Mouse (Mus musculus) liver, embryonic 14.5 days (tissue): ENCODE measurements around the gene Nhs. TPM values are rescaled to one million over a fixed set of nuclear protein-coding genes. Genes with fewer than 3 reads are reported as not detected.

ENCODE experiments used
- ATAC-seq: fragments of 200-750 bp; cut with Nextera tagmentation; 2 replicates; pipeline ENCODE4 v1.8.0; 2017; ENCODE audit warnings: moderate number of reproducible peaks, mild to moderate bottlenecking, moderate library complexity; ENCODE audit not compliant: insufficient read depth
- DNase-seq, 3 experiments: peaks; one replicate each; pipeline ENCODE4 v3.0.0-alpha.2; 2012 to 2013; ENCODE audit warnings: low read depth in 3 of 3, low spot score in 3 of 3
- H3K27ac ChIP-seq: fragments of 300-500 bp; sonication (generic); 2 replicates; pipeline ENCODE4 v1.5.1; 2014; ENCODE audit warnings: moderate library complexity, mild to moderate bottlenecking, control low read depth, inconsistent platforms
- H3K27me3 ChIP-seq: fragments of 300-500 bp; sonication (generic); 2 replicates; pipeline ENCODE4 v1.6.1; 2014; ENCODE audit warnings: mild to moderate bottlenecking, low read length, moderate library complexity; ENCODE audit not compliant: control insufficient read depth, insufficient read depth
- H3K36me3 ChIP-seq: fragments of 300-500 bp; sonication (generic); replicated peaks from 2 replicates; pipeline ENCODE4 v1.6.1; 2014; ENCODE audit warnings: low read depth; ENCODE audit not compliant: control insufficient read depth, insufficient read depth
- H3K4me1 ChIP-seq, 2 experiments: fragments of 200-500 bp in 1 of 2; fragments of 300-500 bp in 1 of 2; sonication (generic) in 1 of 2; replicated peaks; 2 replicates each; pipeline ENCODE4 v1.6.1; 2012 to 2014; ENCODE audit warnings: antibody characterized with exemption in 1 of 2, inconsistent platforms in 1 of 2, low read length in 1 of 2; ENCODE audit not compliant: control insufficient read depth in 2 of 2, insufficient read depth in 2 of 2
- H3K4me2 ChIP-seq: fragments of 300-500 bp; sonication (generic); 2 replicates; pipeline ENCODE4 v1.6.1; 2014; ENCODE audit warnings: low read depth, mild to moderate bottlenecking, control low read depth, moderate library complexity
- H3K4me3 ChIP-seq, 2 experiments: fragments of 200-500 bp in 1 of 2; fragments of 300-500 bp in 1 of 2; sonication (generic) in 1 of 2; 2 replicates each; pipeline ENCODE4 v1.5.1; 2012 to 2014; ENCODE audit warnings: low read depth in 2 of 2, low read length in 2 of 2, mild to moderate bottlenecking in 2 of 2, control low read depth in 1 of 2, inconsistent platforms in 1 of 2, moderate library complexity in 1 of 2; ENCODE audit not compliant: insufficient read depth in 1 of 2
- H3K9ac ChIP-seq: fragments of 300-500 bp; sonication (generic); replicated peaks from 2 replicates; pipeline ENCODE4 v1.6.1; 2014; ENCODE audit warnings: mild to moderate bottlenecking, control low read depth, moderate library complexity
- H3K9me3 ChIP-seq: fragments of 300-500 bp; sonication (generic); 2 replicates; pipeline ENCODE4 v1.6.1; 2016; ENCODE audit warnings: low read length, mixed read lengths; ENCODE audit not compliant: control insufficient read depth
- CTCF ChIP-seq: IDR thresholded peaks from 2 replicates; pipeline ENCODE4 v1.5.1; 2016; ENCODE audit warnings: antibody characterized with exemption, low read depth, control low read depth
- EP300 ChIP-seq: IDR thresholded peaks from 2 replicates; pipeline ENCODE4 v1.6.1; 2016; ENCODE audit warnings: antibody characterized with exemption, low read depth
- WGBS: fragments of 180-500 bp; shearing (Covaris S2); extraction: QIAGEN DNeasy Blood & Tissue Kit; methylation state at CpG from one replicate; pipeline ENCODE4 v1.1.7; 2014; ENCODE audit not compliant: insufficient replicate concordance; 5-methylcytosine and 5-hydroxymethylcytosine counted together
- polyA plus RNA-seq, 2 experiments: library from polyadenylated mRNA; depleted of rRNA in 1 of 2; stranded (reverse) in 1 of 2; unstranded in 1 of 2; fragments of >200 nt; fragmentation: Nextera tagmentation in 1 of 2; extraction: Ambion mirVana in 1 of 2; gene quantifications; 2 replicates each; pipeline versions ENCODE4 v1.2.1 to v1.2.3; 2012 to 2014

Nhs gene
- polyA plus RNA-seq, 2 experiments: 0.04 to 0.06 TPM

DNA sequence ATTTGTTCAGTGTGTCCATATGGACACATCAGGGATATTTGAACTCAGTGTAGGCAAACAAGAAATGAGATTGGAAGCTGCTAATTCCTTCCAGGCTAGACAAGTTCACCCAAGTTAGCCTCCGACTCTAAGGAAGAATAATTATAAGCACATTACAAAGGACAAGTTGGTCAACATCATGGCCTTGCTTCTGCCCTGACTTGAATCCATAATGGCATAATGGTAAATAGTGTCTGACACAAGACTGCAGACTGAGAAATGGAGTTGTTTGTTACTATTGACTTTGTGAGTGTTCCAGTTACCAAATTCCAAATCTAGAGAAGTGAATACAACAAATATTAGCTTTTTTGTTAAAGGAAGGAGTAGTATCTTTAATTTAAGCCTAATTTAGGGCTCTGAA lies 196.7 kb downstream of the Nhs start:
- ATAC-seq: no peak

DNA sequence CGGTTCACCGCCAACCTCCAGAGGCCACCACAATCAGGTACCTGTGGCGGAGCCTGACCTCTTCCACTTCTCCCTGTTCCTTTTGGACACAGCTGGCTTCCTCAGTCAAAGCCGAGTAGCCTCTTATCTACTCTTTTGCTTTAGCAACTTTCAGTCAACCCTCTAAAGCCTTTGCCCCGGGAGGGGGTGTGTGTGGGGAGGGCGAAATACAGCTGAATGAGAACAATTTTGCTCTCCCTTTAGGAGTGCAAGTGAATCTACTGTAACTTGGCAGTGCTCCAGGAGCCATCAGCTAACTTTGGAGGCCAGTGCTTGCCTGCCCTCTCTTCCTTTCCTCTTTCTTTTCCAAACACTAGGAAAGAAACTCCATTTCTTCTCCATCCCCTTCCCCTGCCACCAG lies 197.8 kb downstream of the Nhs start:
- no peak overlapping the region for H3K9ac ChIP-seq
- DNase-seq: no peak
- H3K27me3 ChIP-seq: no peaks in the 10 kb centered on the region
- H3K4me2 ChIP-seq: no peak overlapping the region
- 62% methylated on average over 6 of the region's 6 CpGs for WGBS
- TF ChIP-seq EP300: no peak
- TF ChIP-seq CTCF: no peak
- no peaks in the 10 kb centered on the region for H3K36me3 ChIP-seq
- ATAC-seq: no peak
- no peak overlapping the region for H3K27ac ChIP-seq
- no peak overlapping the region for H3K4me3 ChIP-seq
- H3K9me3 ChIP-seq: no peaks in the 10 kb centered on the region
- H3K4me1 ChIP-seq: no peaks in the 10 kb centered on the region

More for the DNA sequence above, 196.7 kb downstream of the Nhs start:
- DNase-seq: no peak
- no peaks in the 10 kb centered on the region for H3K4me1 ChIP-seq
- no peaks in the 10 kb centered on the region for H3K36me3 ChIP-seq
- no peaks in the 10 kb centered on the region for H3K9me3 ChIP-seq
- H3K27me3 ChIP-seq: no peaks in the 10 kb centered on the region
- no peak overlapping the region for H3K4me3 ChIP-seq
- 39% methylated on average over 1 of the region's 1 CpGs for WGBS
- no peak overlapping the region for H3K9ac ChIP-seq
- H3K27ac ChIP-seq: no peak overlapping the region
- H3K4me2 ChIP-seq: no peak overlapping the region
- TF ChIP-seq EP300: no peak
- no peak for TF ChIP-seq CTCF

- no peak for DNase-seq
- Histone ChIP-seq H3K36me3 (no peaks in the 10 kb centered on the region), H3K9ac (no peak overlapping the region), H3K27me3 (no peaks in the 10 kb centered on the region), H3K4me3 (no peak overlapping the region), H3K27ac (no peak overlapping the region), H3K4me1 (no peaks in the 10 kb centered on the region), H3K4me2 (no peak overlapping the region), H3K9me3 (no peaks in the 10 kb centered on the region)
- TF ChIP-seq CTCF (no peak), EP300 (no peak)
- WGBS: 46% methylated on average over 4 of the region's 4 CpGs
- ATAC-seq: no peak
Measured at GRCm38 (mm10) chrX:161961176-161961575, 198.4 kb downstream of the Nhs start.

GRCm38 (mm10) chrX:161952356-161952755 lies 207.2 kb downstream of the Nhs start:
- Histone ChIP-seq H3K4me3 (no peak overlapping the region), H3K27ac (no peak overlapping the region), H3K4me1 (no peaks in the 10 kb centered on the region), H3K9me3 (no peaks in the 10 kb centered on the region), H3K4me2 (no peak overlapping the region), H3K36me3 (no peaks in the 10 kb centered on the region), H3K9ac (no peak overlapping the region), H3K27me3 (no peaks in the 10 kb centered on the region)
- no peak for DNase-seq
- TF ChIP-seq CTCF (no peak), EP300 (no peak)
- no peak for ATAC-seq

DNA sequence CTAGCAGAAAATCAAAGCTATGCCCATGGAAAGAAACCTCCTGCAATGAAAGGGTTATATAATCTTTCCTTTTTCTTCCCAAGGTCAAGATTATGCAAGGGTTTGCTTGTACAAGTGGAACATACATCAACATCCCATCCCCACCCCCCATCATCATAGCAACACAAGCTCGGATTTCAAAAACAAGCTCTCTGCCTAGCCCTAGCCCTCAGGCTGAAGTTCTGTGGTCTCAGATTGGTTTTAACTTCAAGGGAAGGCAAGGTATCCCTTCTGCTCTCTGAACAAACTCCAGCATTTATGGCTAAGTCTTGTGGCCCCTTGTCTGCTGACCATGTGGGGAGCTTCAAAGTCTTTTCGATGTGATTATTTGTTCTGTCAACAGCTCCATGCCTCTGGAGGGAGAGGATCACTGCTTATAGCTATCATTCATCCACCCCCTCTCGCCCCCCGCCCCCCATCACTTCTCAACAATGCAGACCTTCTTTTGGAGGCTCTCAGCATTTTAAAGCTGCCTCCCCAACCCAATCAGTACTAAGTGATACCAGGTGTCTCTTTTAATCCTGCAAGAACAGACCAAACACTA lies 216.3 kb downstream of the Nhs start:
- WGBS: 47% methylated on average over 4 of the region's 4 CpGs
- Histone ChIP-seq H3K27me3 (no peaks in the 10 kb centered on the region), H3K27ac (no peak overlapping the region), H3K36me3 (no peaks in the 10 kb centered on the region), H3K9ac (no peak overlapping the region), H3K4me2 (no peak overlapping the region), H3K4me3 (no peak overlapping the region), H3K4me1 (no peaks in the 10 kb centered on the region), H3K9me3 (no peaks in the 10 kb centered on the region)
- DNase-seq (no peak), ATAC-seq (no peak)
- no peak for TF ChIP-seq CTCF
- no peak for TF ChIP-seq EP300

DNA sequence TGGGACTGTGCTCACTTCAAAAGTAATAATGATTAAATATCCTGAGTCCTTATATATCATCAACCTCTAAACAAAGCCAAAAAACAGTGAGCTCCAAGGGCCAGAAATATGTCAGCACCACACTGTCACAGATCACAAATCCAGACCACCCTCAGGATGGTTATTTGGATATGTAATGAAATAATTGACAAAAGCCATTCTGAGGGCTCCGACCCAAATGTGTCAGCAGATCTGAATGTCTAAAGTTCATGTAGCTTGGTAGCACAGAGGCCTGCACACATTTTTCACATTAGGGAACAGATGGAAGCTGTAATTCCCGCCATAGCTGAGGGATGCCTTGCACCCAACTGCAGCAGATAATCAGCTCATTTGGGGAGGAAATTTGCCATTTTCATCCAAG lies 218.8 kb downstream of the Nhs start:
- no peak overlapping the region for H3K9ac ChIP-seq
- ATAC-seq: no peak
- no peaks in the 10 kb centered on the region; the same call in 1 of the 2 replicates for H3K27me3 ChIP-seq
- no peak overlapping the region for H3K4me2 ChIP-seq
- TF ChIP-seq CTCF (no peak), EP300 (no peak)
- whole genome bisulfite sequencing: 60% methylated on average over 2 of the region's 2 CpGs
- no peak for DNase-seq
- H3K36me3 ChIP-seq: no peaks in the 10 kb centered on the region
- no peak overlapping the region for H3K27ac ChIP-seq
- H3K9me3 ChIP-seq: no peaks in the 10 kb centered on the region
- H3K4me3 ChIP-seq: no peak overlapping the region
- no peaks in the 10 kb centered on the region for H3K4me1 ChIP-seq
